Mouse (Mus musculus) G1E (cell line): ENCODE data around the gene Uox.

ENCODE experiments used
- CTCF ChIP-seq: IDR thresholded peaks from 2 replicates; pipeline ENCODE4 v1.5.1; 2012; ENCODE audit warnings: low read depth, low read length, inconsistent platforms, mixed read lengths
- GATA1 ChIP-seq: IDR thresholded peaks from 2 replicates; pipeline ENCODE4 v1.6.1; 2012; ENCODE audit warnings: borderline replicate concordance, low read length, inconsistent platforms, mixed read lengths
- POLR2AphosphoS5 ChIP-seq: IDR thresholded peaks from 2 replicates; pipeline ENCODE4 v1.6.1; 2012; ENCODE audit warnings: low read depth, low read length, inconsistent platforms; ENCODE audit not compliant: insufficient replicate concordance

DNA sequence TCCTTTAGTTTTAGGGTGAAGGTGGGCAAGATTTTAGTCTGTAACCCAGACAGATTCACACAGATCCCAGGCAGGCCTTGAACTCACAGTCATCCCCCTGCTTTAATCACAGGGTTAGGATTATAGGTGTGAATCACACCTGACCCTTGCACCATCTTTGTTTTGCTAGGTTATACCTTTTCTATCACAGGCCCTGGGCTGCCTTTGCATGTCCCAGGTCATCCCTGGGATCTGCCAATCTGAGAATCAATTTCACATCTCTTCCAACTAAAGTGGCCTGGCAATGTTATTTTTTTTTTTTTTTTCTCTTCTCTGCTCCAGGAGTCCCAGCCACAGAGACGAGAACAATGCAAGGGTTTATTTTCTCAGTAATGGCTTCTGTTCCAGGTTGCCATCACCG is 21.4 kb downstream of the Uox start:
- no peak for TF ChIP-seq CTCF
- TF ChIP-seq POLR2AphosphoS5 = no peak
- no peak for TF ChIP-seq GATA1
